Mouse (Mus musculus) forebrain, embryonic 11.5 days (tissue): ENCODE data around the gene Atg2b. TPM values are rescaled to one million over a fixed set of nuclear protein-coding genes. Genes with fewer than 3 reads are reported as not detected.

ENCODE experiments used
- ATAC-seq: fragments of 200-750 bp; cut with Nextera tagmentation; replicated peaks from 2 replicates; pipeline ENCODE4 v1.8.0; 2017; ENCODE audit warnings: moderate TSS enrichment; ENCODE audit not compliant: low FRiP score
- DNase-seq: peaks from one replicate; pipeline ENCODE4 v3.0.0-alpha.2; 2017; ENCODE audit warnings: low spot score
- H3K27ac ChIP-seq: fragments of 300-500 bp; sonication (generic); 2 replicates; pipeline ENCODE4 v1.5.1; 2014; ENCODE audit warnings: low read depth, low read length
- H3K27me3 ChIP-seq: fragments of 300-500 bp; sonication (generic); 2 replicates; pipeline ENCODE4 v1.6.1; 2014; ENCODE audit warnings: mild to moderate bottlenecking, low read length, mixed read lengths; ENCODE audit not compliant: control insufficient read depth, insufficient read depth
- H3K36me3 ChIP-seq: fragments of 300-500 bp; sonication (generic); 2 replicates; pipeline ENCODE4 v1.6.1; 2014; ENCODE audit warnings: mild to moderate bottlenecking, low read length, moderate library complexity, mixed read lengths; ENCODE audit not compliant: control insufficient read depth, insufficient read depth
- H3K4me1 ChIP-seq: fragments of 300-500 bp; sonication (generic); replicated peaks from 2 replicates; pipeline ENCODE4 v1.6.1; 2014; ENCODE audit warnings: low read length, mixed read lengths; ENCODE audit not compliant: control insufficient read depth, insufficient read depth
- H3K4me2 ChIP-seq: fragments of 300-500 bp; sonication (generic); 2 replicates; pipeline ENCODE4 v1.6.1; 2014; ENCODE audit warnings: low read depth, mild to moderate bottlenecking, low read length, moderate library complexity, mixed read lengths; ENCODE audit not compliant: severe bottlenecking
- H3K4me3 ChIP-seq: fragments of 300-500 bp; sonication (generic); 2 replicates; pipeline ENCODE4 v1.5.1; 2014; ENCODE audit warnings: low read depth, low read length
- H3K9ac ChIP-seq: fragments of 300-500 bp; sonication (generic); 2 replicates; pipeline ENCODE4 v1.6.1; 2014; ENCODE audit warnings: low read length
- H3K9me3 ChIP-seq: fragments of 300-500 bp; sonication (generic); 2 replicates; pipeline ENCODE4 v1.6.1; 2016; ENCODE audit warnings: low read length, mixed read lengths; ENCODE audit not compliant: control insufficient read depth
- WGBS: fragments of 180-500 bp; shearing (Covaris S2); extraction: QIAGEN DNeasy Blood & Tissue Kit; methylation state at CpG from one replicate; pipeline ENCODE4 v1.1.7; 2014; 5-methylcytosine and 5-hydroxymethylcytosine counted together
- polyA plus RNA-seq: library from polyadenylated mRNA; unstranded; fragments of >200 nt; fragmentation: Nextera tagmentation; extraction: Ambion mirVana; gene quantifications from 2 replicates; pipeline ENCODE4 v1.2.1, GENCODE M21; 2014

The Atg2b gene
- polyA plus RNA-seq, 1 experiment from 2014 or later, result 18.2 TPM

- ATAC-seq (no peak), DNase-seq (no peak)
- Histone ChIP-seq H3K27me3 (no peaks in the 10 kb centered on the region), H3K9me3 (no peaks in the 10 kb centered on the region), H3K27ac (no peak overlapping the region), H3K4me2 (no peak overlapping the region), H3K36me3 (no peaks in the 10 kb centered on the region), H3K4me1 (no peaks in the 10 kb centered on the region), H3K4me3 (no peak overlapping the region), H3K9ac (no peak overlapping the region)
- WGBS, result 46% methylated on average over 14 of the region's 14 CpGs
Measured at GRCm38 (mm10) chr12:105721452-105722132, 36.6 kb upstream of the Atg2b start.

- WGBS, result 71% methylated on average over 3 of the region's 3 CpGs
- DNase-seq (no peak), ATAC-seq (no peak)
- Histone ChIP-seq H3K4me1 (no peaks in the 10 kb centered on the region), H3K4me3 (no peak overlapping the region), H3K9ac (no peak overlapping the region), H3K27ac (no peak overlapping the region), H3K36me3 (no peaks in the 10 kb centered on the region), H3K27me3 (no peaks in the 10 kb centered on the region), H3K9me3 (no peaks in the 10 kb centered on the region), H3K4me2 (no peak overlapping the region)
Measured at GRCm38 (mm10) chr12:105720196-105720595, 35.2 kb upstream of the Atg2b start.

- H3K4me2 ChIP-seq, result no peak overlapping the region
- H3K27ac ChIP-seq, result no peak overlapping the region
- no peaks in the 10 kb centered on the region for H3K27me3 ChIP-seq
- no peaks in the 10 kb centered on the region for H3K36me3 ChIP-seq
- H3K4me3 ChIP-seq, result no peak overlapping the region
- H3K4me1 ChIP-seq, result no peaks in the 10 kb centered on the region
- ATAC-seq, result no peak
- no peak for DNase-seq
- H3K9me3 ChIP-seq, result no peaks in the 10 kb centered on the region
- H3K9ac ChIP-seq, result no peak overlapping the region
- WGBS, result 70% methylated on average over 17 of the region's 17 CpGs
Measured at GRCm38 (mm10) chr12:105718616-105719015, 33.6 kb upstream of the Atg2b start.

- Histone ChIP-seq H3K4me3 (no peak within 1 kb of the TSS), H3K4me1 (peaks cover 5% of the 10 kb centered on the region)
- ATAC-seq, result peak; percentile 78
Measured at GRCm38 (mm10) chr12:105705799-105706487, 20.9 kb upstream of the Atg2b start, which contains the start of gene Ak7. Ak7 (plus strand) TSS chr12:105705976.

GRCm38 (mm10) chr12:105700433-105700832 is 15.4 kb upstream of the Atg2b start:
- Histone ChIP-seq H3K27me3 (no peaks in the 10 kb centered on the region), H3K4me1 (peaks cover under 1% of the 10 kb centered on the region), H3K9me3 (no peaks in the 10 kb centered on the region), H3K4me3 (no peak overlapping the region), H3K4me2 (no peak overlapping the region), H3K9ac (no peak overlapping the region), H3K27ac (no peak overlapping the region), H3K36me3 (peaks cover 7% of the 10 kb centered on the region)
- no peak for ATAC-seq
- WGBS, result 95% methylated on average over 12 of the region's 12 CpGs
- DNase-seq, result no peak

More at GRCm38 (mm10) chr12:105705799-105706487, 20.9 kb upstream of the Atg2b start, which contains the start of gene Ak7:
- DNase-seq, result peak; percentile 87
- Histone ChIP-seq H3K9me3 (no peaks in the 10 kb centered on the region), H3K27ac (no peak within 1 kb of the TSS), H3K9ac (no peak within 1 kb of the TSS), H3K27me3 (no peaks in the 10 kb centered on the region), H3K4me2 (peak within 1 kb of the TSS; percentile 31; the same call in 1 of the 2 replicates), H3K36me3 (no peaks in the 10 kb centered on the region; the same call in 1 of the 2 replicates)
- WGBS, result 9% methylated on average over 22 of the region's 22 CpGs

- Histone ChIP-seq H3K4me1 (no peaks in the 10 kb centered on the region), H3K9me3 (no peaks in the 10 kb centered on the region), H3K27ac (no peak overlapping the region), H3K36me3 (peaks cover 9% of the 10 kb centered on the region), H3K9ac (no peak overlapping the region), H3K4me2 (no peak overlapping the region), H3K4me3 (no peak overlapping the region), H3K27me3 (no peaks in the 10 kb centered on the region)
- DNase-seq (no peak), ATAC-seq (no peak)
- 94% methylated on average over 8 of the region's 8 CpGs for WGBS
Measured at GRCm38 (mm10) chr12:105697104-105697780, 12.2 kb upstream of the Atg2b start.

GRCm38 (mm10) chr12:105695848-105696247 is 10.8 kb upstream of the Atg2b start:
- no peak overlapping the region for H3K4me3 ChIP-seq
- no peak for ATAC-seq
- 82% methylated on average over 7 of the region's 7 CpGs for WGBS
- no peaks in the 10 kb centered on the region for H3K27me3 ChIP-seq
- DNase-seq, result no peak
- no peak overlapping the region for H3K4me2 ChIP-seq
- peaks cover 9% of the 10 kb centered on the region; the same call in 1 of the 2 replicates for H3K36me3 ChIP-seq
- no peaks in the 10 kb centered on the region for H3K9me3 ChIP-seq
- no peak overlapping the region for H3K27ac ChIP-seq
- H3K9ac ChIP-seq, result no peak overlapping the region
- no peaks in the 10 kb centered on the region for H3K4me1 ChIP-seq

GRCm38 (mm10) chr12:105694021-105694420 is 9.0 kb upstream of the Atg2b start:
- Histone ChIP-seq H3K4me2 (no peak overlapping the region), H3K4me3 (no peak overlapping the region), H3K36me3 (peaks cover 2% of the 10 kb centered on the region; the same call in 1 of the 2 replicates), H3K27me3 (no peaks in the 10 kb centered on the region), H3K4me1 (no peaks in the 10 kb centered on the region), H3K27ac (no peak overlapping the region), H3K9me3 (no peaks in the 10 kb centered on the region), H3K9ac (no peak overlapping the region)
- DNase-seq (no peak), ATAC-seq (no peak)
- WGBS, result 96% methylated on average over 2 of the region's 2 CpGs
